Mouse (Mus musculus) hindbrain, embryonic 15.5 days (tissue): Measurements from ENCODE around the gene Ttc28. TPM values are rescaled to one million over a fixed set of nuclear protein-coding genes. Genes with fewer than 3 reads are reported as not detected.

Experiments
- ATAC-seq: fragments of 200-750 bp; cut with Nextera tagmentation; 2 replicates; pipeline ENCODE4 v1.8.0; 2017; ENCODE audit warnings: low read depth, moderate number of reproducible peaks, moderate TSS enrichment; ENCODE audit not compliant: low FRiP score
- H3K27ac ChIP-seq: fragments of 300-500 bp; sonication (generic); replicated peaks from 2 replicates; pipeline ENCODE4 v1.5.1; 2015; ENCODE audit warnings: mild to moderate bottlenecking, inconsistent platforms
- H3K27me3 ChIP-seq: fragments of 300-500 bp; sonication (generic); 2 replicates; pipeline ENCODE4 v1.6.1; 2015; ENCODE audit warnings: control low read depth, inconsistent platforms
- H3K36me3 ChIP-seq: fragments of 300-500 bp; sonication (generic); 2 replicates; pipeline ENCODE4 v1.6.1; 2015; ENCODE audit warnings: control low read depth, inconsistent platforms
- H3K4me1 ChIP-seq: fragments of 300-500 bp; sonication (generic); replicated peaks from 2 replicates; pipeline ENCODE4 v1.6.1; 2015; ENCODE audit warnings: control low read depth, inconsistent platforms
- H3K4me2 ChIP-seq: fragments of 300-500 bp; sonication (generic); 2 replicates; pipeline ENCODE4 v1.6.1; 2015; ENCODE audit warnings: moderate library complexity, mild to moderate bottlenecking, inconsistent platforms
- H3K4me3 ChIP-seq: fragments of 300-500 bp; sonication (generic); 2 replicates; pipeline ENCODE4 v1.5.1; 2015; ENCODE audit warnings: mild to moderate bottlenecking, inconsistent platforms
- H3K9ac ChIP-seq: fragments of 300-500 bp; sonication (generic); 2 replicates; pipeline ENCODE4 v1.6.1; 2015; ENCODE audit warnings: inconsistent platforms
- H3K9me3 ChIP-seq: fragments of 300-500 bp; sonication (generic); 2 replicates; pipeline ENCODE4 v1.6.1; 2016; ENCODE audit warnings: control low read depth, inconsistent platforms
- WGBS: fragments of 180-500 bp; shearing (Covaris S2); methylation state at CpG from one replicate; pipeline ENCODE4 v1.1.7; 2015; 5-methylcytosine and 5-hydroxymethylcytosine counted together
- polyA plus RNA-seq: library from polyadenylated mRNA; unstranded; fragments of >200 nt; fragmentation: Nextera tagmentation; extraction: Ambion mirVana; gene quantifications from 2 replicates; pipeline ENCODE4 v1.2.1, GENCODE M21; 2015

Ttc28 gene
- polyA plus RNA-seq, 1 experiment from 2014 or later = 20.5 TPM

DNA sequence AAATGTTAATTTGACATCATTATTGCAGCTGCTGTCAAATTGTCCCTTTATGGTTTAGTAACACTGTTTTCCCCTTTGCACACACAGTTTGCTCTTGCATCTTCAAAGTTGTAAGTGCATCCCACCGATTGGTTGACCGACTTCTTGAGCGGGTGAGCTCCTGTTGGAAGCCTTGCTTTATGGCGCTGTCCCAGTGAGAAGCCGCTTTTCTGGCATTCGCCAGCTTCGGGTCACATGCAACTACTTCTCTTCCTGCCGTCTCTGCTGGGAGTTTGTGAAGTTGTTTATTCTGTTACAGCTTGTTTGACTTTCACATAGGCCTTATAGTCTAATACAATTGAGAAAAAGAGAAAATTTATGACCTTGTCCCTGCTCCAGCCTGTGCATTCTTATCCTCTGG is 250.5 kb downstream of the Ttc28 start:
- H3K9me3 ChIP-seq = no peaks in the 10 kb centered on the region
- peaks cover 17% of the 10 kb centered on the region for H3K4me1 ChIP-seq
- no peaks in the 10 kb centered on the region for H3K27me3 ChIP-seq
- H3K36me3 ChIP-seq = no peaks in the 10 kb centered on the region
- no peak overlapping the region for H3K4me3 ChIP-seq
- H3K4me2 ChIP-seq = no peak overlapping the region
- no peak for ATAC-seq
- WGBS = 90% methylated on average over 8 of the region's 8 CpGs
- no peak overlapping the region for H3K27ac ChIP-seq
- no peak overlapping the region for H3K9ac ChIP-seq

DNA sequence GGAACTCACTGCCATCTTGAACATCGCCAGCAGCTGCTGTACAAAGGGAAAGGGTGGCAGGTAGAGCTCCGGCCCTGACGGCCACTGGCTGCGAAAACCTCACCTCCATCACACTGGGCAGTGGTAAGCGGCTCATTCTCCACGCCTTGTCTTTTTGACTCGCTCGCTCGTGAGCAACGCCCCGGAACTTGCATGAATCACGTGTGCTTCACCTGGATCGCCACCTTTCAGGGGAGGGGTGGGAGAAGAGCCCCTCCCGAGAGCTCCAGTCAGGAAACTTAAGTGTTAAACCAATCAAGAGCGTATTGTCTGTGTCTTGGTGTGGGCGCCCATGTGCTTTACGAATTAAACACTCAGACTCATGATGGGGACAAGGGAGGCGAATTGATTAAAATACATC is 252.0 kb downstream of the Ttc28 start:
- Histone ChIP-seq H3K4me2 (no peak overlapping the region), H3K27ac (peak overlapping the region; percentile 58), H3K9ac (no peak overlapping the region), H3K4me1 (peaks cover 16% of the 10 kb centered on the region), H3K27me3 (no peaks in the 10 kb centered on the region), H3K9me3 (no peaks in the 10 kb centered on the region), H3K4me3 (no peak overlapping the region), H3K36me3 (no peaks in the 10 kb centered on the region)
- WGBS = 84% methylated on average over 18 of the region's 18 CpGs
- ATAC-seq = no peak

DNA sequence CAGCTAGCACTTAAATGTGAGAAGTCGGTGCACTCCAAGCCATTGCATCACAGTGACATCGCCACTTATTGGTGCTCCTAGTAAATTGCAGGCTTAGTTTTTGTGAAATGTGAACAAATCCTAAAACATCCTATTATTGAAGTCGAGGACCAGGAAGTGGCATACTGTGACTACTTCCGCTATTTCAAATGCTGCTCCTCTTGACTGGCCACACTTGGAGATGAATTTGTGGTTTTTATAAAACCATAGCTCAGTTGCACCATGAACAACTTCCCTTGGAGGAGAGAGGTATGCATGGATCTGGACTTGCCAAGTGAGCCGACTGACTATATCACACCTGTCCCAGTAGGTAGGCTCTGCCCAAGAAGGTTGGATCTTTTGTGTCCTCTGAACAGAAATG is 253.5 kb downstream of the Ttc28 start:
- H3K36me3 ChIP-seq = no peaks in the 10 kb centered on the region
- H3K4me1 ChIP-seq = peaks cover 32% of the 10 kb centered on the region

DNA sequence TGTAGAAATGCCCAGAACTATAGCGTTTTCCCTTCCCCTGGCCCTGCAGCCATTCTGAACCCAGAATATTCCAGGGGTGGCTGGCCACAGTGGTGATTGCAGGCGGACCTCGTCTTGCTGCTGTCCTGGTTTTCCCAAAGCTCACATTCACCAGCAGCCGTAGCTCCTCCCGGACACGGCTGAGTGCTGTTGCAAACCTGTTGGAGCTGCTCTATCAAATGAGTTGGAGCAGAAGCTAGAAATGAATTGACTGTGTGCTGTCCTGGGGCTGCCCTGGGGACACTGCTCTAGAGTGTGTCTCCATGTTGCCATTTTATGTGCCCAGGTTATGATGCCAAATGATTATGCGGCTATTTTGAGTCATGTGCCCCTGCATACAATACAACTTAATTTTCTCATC is 254.2 kb downstream of the Ttc28 start:
- H3K4me3 ChIP-seq = no peak overlapping the region
- H3K27me3 ChIP-seq = no peaks in the 10 kb centered on the region
- peaks cover 38% of the 10 kb centered on the region for H3K4me1 ChIP-seq
- WGBS = 75% methylated on average over 7 of the region's 7 CpGs
- no peak for ATAC-seq
- no peak overlapping the region for H3K9ac ChIP-seq
- H3K27ac ChIP-seq = no peak overlapping the region
- no peak overlapping the region for H3K4me2 ChIP-seq
- H3K9me3 ChIP-seq = no peaks in the 10 kb centered on the region
- no peaks in the 10 kb centered on the region for H3K36me3 ChIP-seq

More for the DNA sequence above, 253.5 kb downstream of the Ttc28 start:
- Histone ChIP-seq H3K9me3 (no peaks in the 10 kb centered on the region), H3K27me3 (no peaks in the 10 kb centered on the region), H3K4me3 (no peak overlapping the region), H3K27ac (no peak overlapping the region), H3K9ac (no peak overlapping the region), H3K4me2 (no peak overlapping the region)
- 91% methylated on average over 5 of the region's 5 CpGs for WGBS
- ATAC-seq = no peak

DNA sequence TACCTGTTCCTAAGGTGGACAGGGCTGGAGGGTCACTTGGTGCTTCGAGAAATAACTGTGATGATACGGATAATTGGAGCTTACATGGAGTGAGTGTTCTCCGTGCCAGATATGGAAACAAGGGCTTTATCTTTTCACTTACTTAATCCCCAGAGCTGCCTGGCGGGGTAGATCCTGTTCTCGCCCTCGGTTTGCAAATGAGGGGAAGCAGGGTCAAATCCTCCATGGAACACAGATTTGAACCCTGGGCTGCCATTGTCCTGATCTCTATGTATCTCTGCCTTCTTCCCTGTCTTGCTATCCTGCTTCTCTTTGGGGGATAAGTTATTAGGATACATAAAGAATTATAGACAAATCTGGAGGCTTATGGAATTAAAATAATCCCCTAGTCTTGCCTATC is 257.7 kb downstream of the Ttc28 start:
- H3K4me1 ChIP-seq = peaks cover 53% of the 10 kb centered on the region
- H3K36me3 ChIP-seq = no peaks in the 10 kb centered on the region
- H3K4me2 ChIP-seq = no peak overlapping the region
- no peak for ATAC-seq
- 35% methylated on average over 6 of the region's 6 CpGs for WGBS
- no peak overlapping the region for H3K27ac ChIP-seq
- no peak overlapping the region for H3K9ac ChIP-seq
- no peaks in the 10 kb centered on the region for H3K9me3 ChIP-seq
- no peaks in the 10 kb centered on the region for H3K27me3 ChIP-seq
- H3K4me3 ChIP-seq = no peak overlapping the region

DNA sequence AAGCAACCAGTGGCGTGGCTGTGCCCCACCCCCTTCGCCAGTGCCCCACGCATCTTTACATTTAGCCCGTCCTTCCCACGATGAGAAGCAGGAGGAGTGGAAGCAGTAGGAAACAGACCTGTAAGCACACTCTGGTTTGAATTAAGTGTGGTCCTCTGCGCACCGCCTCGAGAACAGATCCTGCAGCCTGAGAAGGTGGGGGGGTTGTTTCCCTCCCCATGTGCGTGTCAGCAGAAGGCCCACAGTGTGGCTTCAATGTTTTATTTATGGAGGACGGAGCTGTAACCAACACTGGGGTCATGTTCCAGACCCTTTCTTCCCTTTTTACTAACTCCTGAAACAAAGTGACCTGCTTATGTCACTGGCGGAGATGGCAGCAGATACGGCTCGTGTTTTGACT is 258.1 kb downstream of the Ttc28 start:
- Histone ChIP-seq H3K9ac (no peak overlapping the region), H3K27me3 (no peaks in the 10 kb centered on the region), H3K9me3 (no peaks in the 10 kb centered on the region), H3K4me2 (no peak overlapping the region), H3K36me3 (no peaks in the 10 kb centered on the region), H3K4me3 (no peak overlapping the region), H3K4me1 (peaks cover 54% of the 10 kb centered on the region), H3K27ac (no peak overlapping the region)
- 27% methylated on average over 13 of the region's 13 CpGs for WGBS
- no peak for ATAC-seq

DNA sequence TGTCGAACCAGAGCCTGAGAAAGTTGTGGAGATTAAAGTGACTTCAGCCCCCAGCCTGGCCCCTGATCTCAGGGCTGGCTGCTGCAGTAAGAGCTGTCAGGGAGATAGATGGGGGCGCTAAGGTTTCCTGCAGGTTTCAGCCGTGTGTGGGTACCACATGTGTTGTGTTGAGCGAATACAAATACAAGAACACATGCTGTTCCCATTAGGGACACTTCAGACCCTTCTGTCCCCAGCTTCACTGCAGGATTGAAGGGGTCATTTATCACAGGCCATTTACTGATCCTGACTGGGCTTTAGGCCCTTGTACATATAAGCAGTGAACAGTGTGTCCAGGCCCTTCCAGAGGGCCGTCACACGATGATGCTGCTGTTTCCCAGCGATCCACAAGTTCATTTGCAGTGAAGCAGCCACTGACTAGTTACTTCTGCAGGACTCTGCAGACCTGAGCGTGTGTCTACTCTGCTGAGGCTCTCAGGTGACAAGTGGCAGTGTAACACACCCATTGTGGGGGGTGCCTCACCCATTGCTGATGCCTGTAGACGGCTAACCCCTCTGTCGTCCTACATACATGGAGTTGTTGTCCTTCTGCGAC is 258.7 kb downstream of the Ttc28 start:
- Histone ChIP-seq H3K27me3 (no peaks in the 10 kb centered on the region), H3K4me3 (no peak overlapping the region), H3K27ac (no peak overlapping the region), H3K9me3 (no peaks in the 10 kb centered on the region), H3K4me1 (peaks cover 56% of the 10 kb centered on the region), H3K9ac (no peak overlapping the region), H3K36me3 (no peaks in the 10 kb centered on the region), H3K4me2 (no peak overlapping the region)
- 31% methylated on average over 11 of the region's 11 CpGs for WGBS
- ATAC-seq = peak; percentile 62

DNA sequence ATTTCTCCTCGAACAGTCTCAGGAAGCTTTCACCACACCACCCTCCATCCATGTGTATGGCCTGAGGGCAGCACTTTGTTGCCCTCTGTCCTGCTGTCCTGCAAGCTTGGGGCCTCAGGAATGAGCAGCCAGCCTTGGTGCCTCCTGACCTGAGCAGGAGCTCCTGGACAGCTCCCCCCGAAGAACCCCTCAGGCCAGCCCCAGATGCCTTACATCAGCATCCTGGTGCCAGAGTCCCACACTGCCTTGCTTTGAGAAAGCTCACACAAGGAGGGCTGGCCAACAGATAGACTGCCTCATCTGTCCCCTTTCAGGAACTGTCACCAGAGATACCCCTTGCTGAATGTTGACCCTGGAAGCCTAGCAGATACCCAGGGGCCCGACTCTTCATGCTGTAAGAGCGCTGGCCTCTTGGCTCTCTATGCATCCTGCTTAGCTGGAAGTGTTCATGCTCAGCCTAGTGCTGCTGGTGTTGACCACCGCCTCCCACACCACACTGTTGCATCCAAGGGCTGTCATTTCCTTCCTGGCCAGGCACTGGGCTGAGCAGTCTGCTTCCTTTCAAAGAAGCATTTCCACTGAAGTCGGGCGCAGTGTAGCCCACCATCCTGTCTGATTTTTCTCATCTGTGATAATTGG is 259.4 kb downstream of the Ttc28 start:
- H3K27ac ChIP-seq = peak overlapping the region; percentile 61
- no peak overlapping the region for H3K9ac ChIP-seq
- 0 out of 2 replicates have a peak, but pooled peaks have one; percentile 10 for ATAC-seq
- WGBS = 65% methylated on average over 7 of the region's 7 CpGs
- H3K4me1 ChIP-seq = peaks cover 56% of the 10 kb centered on the region
- no peak overlapping the region for H3K4me2 ChIP-seq
- no peaks in the 10 kb centered on the region for H3K27me3 ChIP-seq
- H3K9me3 ChIP-seq = no peaks in the 10 kb centered on the region
- no peaks in the 10 kb centered on the region for H3K36me3 ChIP-seq
- H3K4me3 ChIP-seq = no peak overlapping the region

DNA sequence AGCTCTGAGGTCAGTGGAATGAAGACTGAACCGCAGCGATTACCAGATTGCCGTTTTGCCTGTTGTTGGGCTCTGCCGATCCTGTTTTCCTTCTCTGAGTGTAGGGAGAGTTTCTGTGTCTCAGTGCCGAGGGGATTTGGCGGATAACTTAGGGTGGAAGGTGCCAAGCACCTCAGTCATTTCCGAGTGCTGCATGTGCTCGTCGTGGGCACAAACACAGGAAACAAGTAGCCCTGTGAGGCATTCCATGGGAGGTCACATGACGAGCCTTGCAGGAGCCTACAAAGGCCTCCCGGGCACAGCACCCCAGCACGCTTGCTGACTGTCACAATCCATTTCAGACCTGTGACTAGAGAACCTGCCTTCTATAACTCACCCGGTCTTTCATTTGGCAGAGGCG is 260.0 kb downstream of the Ttc28 start:
- Histone ChIP-seq H3K27me3 (no peaks in the 10 kb centered on the region), H3K9ac (no peak overlapping the region), H3K27ac (peak overlapping the region; percentile 61), H3K4me2 (no peak overlapping the region), H3K4me3 (no peak overlapping the region), H3K36me3 (no peaks in the 10 kb centered on the region), H3K4me1 (peaks cover 58% of the 10 kb centered on the region), H3K9me3 (no peaks in the 10 kb centered on the region)
- 66% methylated on average over 14 of the region's 14 CpGs for WGBS
- no peak for ATAC-seq

DNA sequence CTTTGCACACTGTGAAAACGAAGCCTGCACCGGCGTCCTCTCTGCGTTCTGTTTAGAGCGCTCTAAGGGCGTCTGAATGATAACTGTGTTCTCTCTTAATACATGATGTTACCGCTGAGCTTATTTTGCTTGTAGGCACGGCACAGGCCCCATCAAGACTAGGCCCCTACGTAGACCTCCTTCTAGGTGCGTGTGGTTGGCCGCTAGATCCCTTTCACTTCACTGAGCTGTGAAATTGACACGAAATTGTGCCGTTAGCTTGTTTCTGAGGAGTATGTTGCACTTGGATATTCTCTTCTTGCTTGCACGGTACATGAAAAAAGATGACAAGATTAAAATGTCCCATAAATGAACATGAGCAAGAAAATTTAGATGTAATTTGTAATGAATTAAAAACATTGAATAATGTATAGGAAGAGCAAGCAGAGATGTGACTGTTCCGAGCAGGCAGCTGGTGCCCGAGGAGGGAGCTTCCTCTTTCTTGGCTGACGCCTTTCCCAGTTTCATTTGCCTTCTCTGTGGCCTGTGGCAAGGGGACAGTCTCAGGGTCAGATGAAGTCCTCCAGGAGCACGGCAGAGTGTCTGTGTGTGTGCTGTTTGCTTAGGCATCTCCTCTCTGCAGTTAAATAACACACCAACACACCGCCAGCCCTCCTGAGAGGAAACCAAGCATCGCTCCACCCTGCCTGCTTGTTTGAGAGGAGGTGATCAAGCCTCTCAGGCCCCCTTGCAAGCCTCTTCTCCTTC is 261.7 kb downstream of the Ttc28 start:
- no peaks in the 10 kb centered on the region for H3K9me3 ChIP-seq
- no peak overlapping the region for H3K4me3 ChIP-seq
- peaks cover 62% of the 10 kb centered on the region for H3K4me1 ChIP-seq
- no peak for ATAC-seq
- H3K27me3 ChIP-seq = no peaks in the 10 kb centered on the region
- no peaks in the 10 kb centered on the region for H3K36me3 ChIP-seq
- no peak overlapping the region for H3K4me2 ChIP-seq
- peak overlapping the region; percentile 69 for H3K27ac ChIP-seq
- 38% methylated on average over 20 of the region's 20 CpGs for WGBS
- no peak overlapping the region for H3K9ac ChIP-seq

DNA sequence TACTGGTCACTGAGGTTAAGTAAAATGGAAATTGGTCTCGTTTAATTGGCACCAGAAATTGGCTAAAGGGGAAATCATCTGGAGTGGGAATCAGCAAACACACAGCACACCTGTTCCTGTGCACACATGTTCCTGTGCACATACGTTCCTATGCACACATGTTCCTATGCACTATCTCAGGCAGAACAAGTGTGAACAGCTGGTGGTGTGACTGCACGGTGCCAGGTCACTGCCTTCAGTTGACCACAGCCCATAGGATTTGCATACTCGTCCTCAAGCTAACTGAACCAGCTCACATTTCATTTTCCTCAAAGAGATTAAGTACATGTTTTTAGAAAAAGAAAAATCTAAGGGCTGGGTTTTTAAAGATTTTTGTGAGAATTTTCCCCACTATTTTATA is 263.2 kb downstream of the Ttc28 start:
- Histone ChIP-seq H3K4me3 (no peak overlapping the region), H3K36me3 (no peaks in the 10 kb centered on the region), H3K9me3 (no peaks in the 10 kb centered on the region), H3K27me3 (no peaks in the 10 kb centered on the region), H3K9ac (no peak overlapping the region), H3K27ac (no peak overlapping the region), H3K4me2 (no peak overlapping the region), H3K4me1 (peaks cover 49% of the 10 kb centered on the region)
- no peak for ATAC-seq
- WGBS = 79% methylated on average over 4 of the region's 4 CpGs

DNA sequence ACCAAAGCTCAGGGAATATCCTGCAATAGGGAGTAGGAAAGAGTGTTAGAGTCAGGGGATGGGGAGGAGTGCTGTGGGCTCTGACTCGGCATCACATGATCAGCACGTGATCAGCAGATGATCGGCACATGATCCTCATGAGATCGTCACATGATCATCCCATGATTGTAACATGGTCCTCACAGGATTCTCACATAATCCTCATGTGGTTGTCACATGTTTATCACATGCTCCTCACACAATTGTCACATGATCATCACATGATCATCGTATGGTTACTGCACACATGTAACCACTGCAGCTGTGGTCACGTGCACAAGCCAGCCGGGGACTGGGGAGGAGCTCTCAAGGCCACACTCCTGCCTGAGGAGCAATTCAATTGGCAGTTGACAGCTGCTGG is 264.8 kb downstream of the Ttc28 start:
- Histone ChIP-seq H3K4me1 (peaks cover 34% of the 10 kb centered on the region), H3K27ac (no peak overlapping the region), H3K36me3 (no peaks in the 10 kb centered on the region), H3K4me2 (no peak overlapping the region), H3K9me3 (no peaks in the 10 kb centered on the region), H3K27me3 (no peaks in the 10 kb centered on the region), H3K4me3 (no peak overlapping the region), H3K9ac (no peak overlapping the region)
- ATAC-seq = no peak
- 75% methylated on average over 7 of the region's 7 CpGs for WGBS
